Mouse (Mus musculus) neutrophil, adult 83 days (primary cell): Measurements from ENCODE around the gene Il2. TPM values are rescaled to one million over a fixed set of nuclear protein-coding genes. Genes with fewer than 3 reads are reported as not detected.

Experiments
- total RNA-seq, 2 experiments: library from RNA; stranded (reverse); gene quantifications; one replicate each; pipeline ENCODE4 v1.2.4; 2023

The Il2 gene
- not detected for total RNA-seq

DNA sequence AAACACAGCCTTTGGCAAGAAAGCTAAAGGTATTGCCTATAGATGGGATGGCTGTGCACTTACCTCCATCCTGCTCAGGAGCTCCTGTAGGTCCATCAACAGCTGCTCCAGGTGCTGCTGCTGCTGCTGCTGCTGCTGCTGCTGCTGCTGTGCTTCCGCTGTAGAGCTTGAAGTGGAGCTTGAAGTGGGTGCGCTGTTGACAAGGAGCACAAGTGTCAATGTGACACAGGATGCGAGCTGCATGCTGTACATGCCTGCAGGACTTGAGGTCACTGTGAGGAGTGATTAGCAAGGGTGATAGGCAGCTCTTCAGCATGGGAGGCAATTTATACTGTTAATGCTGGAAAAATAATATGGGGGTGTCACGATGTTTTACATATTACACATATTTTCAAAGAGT lies at the start of gene Il2:
Il2 (minus strand) TSS at position 305 of the 400 bp plus-strand sequence.

Other genes with a start within 250 kb of the Il2 start
- not detected for gene Adad1, start 62.4 kb downstream of the Il2 start, total RNA-seq
- not detected for gene Il21, start 106.7 kb upstream of the Il2 start, total RNA-seq
- 1 to 10 TPM; 1.0 to 1.3 TPM for gene Bbs12, start 186.6 kb upstream of the Il2 start, total RNA-seq
- 1 to 10 TPM; 1.7 to 1.8 TPM for gene Cetn4, start 186.7 kb upstream of the Il2 start, total RNA-seq
- gene Fgf2, start 222.4 kb upstream of the Il2 start, total RNA-seq, result not detected